Mouse (Mus musculus) T-helper 2 cell (primary cell): ENCODE measurements at regions not wholly inside any gene's neighbourhood (a gene's known extent, or its start where the extent isn't known, plus 50 kb on each side); places are given as distances from the start of the nearest gene placed in this dataset.

Source experiments
- in situ Hi-C: fragments of 300-600 bp; cut with MboI, MseI; formaldehyde crosslinking; loops from one replicate; pipeline ENCODE4 v1.15.1; 2025; ENCODE audit warnings: high pct_unique_total_duplicates

GRCm38 (mm10) chr13:49863846-49864245 is 65.0 kb upstream of the Gm30302 start:
- in situ Hi-C loops: loop anchor here (5.0 kb wide), 1 partner anchor 1023 kb away; no protein-coding TSS in a partner anchor

DNA sequence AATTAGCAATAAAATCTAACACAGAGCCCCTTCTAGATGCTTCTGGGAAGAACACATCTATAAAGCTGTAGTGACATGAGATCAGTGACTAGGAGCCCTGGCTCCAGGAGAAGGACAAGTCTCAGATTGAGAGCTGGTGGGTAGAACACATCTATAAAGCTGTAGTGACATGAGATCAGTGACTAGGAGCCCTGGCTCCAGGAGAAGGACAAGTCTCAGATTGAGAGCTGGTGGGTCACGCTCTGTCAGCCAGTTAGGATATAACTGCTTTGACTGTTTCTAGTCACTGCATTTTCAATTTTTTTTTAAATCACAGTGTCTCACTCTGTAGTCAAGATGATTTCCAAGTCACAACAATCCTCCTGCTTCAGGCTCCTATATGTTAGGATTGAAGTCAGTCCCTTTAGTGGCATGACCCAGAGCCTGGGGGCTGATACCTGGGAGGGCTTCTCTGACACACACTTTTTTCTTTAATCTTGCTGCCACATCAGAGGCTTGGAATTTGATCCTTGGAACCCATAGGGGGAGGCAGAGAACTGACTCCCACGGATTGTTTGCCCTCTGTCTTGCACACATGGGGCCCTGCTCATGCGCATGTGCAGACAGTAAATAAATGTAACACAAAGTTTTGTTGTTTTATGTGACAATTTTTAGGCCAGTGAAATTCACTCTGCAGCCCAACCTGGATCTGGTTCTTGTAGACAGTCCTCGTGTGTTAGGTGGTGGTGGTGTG is 50.9 kb upstream of the Gm30302 start:
- in situ Hi-C loops: no loop called here
